Mouse (Mus musculus) splenic B cell, adult 2 months (primary cell): ENCODE data around the gene Dcaf4.
A peak's percentile ranks its signal among the peaks of the same experiment; 100 is the strongest.

Source experiments
- DNase-seq: peaks from one replicate; pipeline ENCODE4 v3.0.0-alpha.2; 2011; ENCODE audit warnings: low read depth, low spot score
- H3K27me3 ChIP-seq: 2 replicates; pipeline ENCODE4 v1.6.1; 2012; ENCODE audit warnings: mild to moderate bottlenecking, low read length, moderate library complexity, mixed read lengths; ENCODE audit not compliant: control insufficient read depth, poor library complexity, insufficient read depth, severe bottlenecking
- H3K36me3 ChIP-seq: 2 replicates; pipeline ENCODE4 v1.6.1; 2012; ENCODE audit warnings: mild to moderate bottlenecking, low read length, moderate library complexity, mixed read lengths; ENCODE audit not compliant: control insufficient read depth, poor library complexity, insufficient read depth, severe bottlenecking

Dcaf4 gene

DNA sequence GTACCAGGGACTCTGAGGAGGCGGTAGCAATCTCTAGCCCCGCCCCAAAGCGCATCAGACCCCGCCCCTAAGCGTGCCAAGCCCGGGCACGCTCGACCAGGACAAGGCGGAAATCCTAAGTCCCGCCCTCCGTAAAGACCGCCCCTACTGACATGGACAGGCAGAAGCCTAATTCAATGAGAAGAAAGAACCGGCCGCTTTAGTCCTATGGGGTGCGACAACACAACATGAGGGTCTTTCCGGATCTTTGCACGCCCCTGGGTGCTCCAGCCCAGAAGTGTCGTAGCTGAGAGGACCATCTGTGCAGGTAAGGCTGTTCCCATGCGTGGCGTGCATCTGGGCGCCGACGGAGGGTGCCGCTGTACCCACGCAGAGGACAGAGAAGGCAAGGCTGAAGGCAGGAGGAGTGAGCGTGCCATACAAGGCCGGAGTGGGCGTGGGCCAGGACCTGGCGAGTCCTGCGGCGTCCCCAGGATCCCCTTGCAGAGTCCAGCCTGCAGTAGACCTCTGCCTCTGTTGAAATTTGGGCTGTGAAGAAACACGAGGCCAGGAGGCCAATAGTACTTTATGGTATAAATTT, at the start of gene Dcaf4:
Gene Dcaf4, plus strand, starts transcription at position 156 of the 580 bp plus-strand sequence.
- DNase-seq: peak; percentile 96
- H3K36me3 ChIP-seq: no peaks in the 10 kb centered on the region
- no peaks in the 10 kb centered on the region for H3K27me3 ChIP-seq

DNA sequence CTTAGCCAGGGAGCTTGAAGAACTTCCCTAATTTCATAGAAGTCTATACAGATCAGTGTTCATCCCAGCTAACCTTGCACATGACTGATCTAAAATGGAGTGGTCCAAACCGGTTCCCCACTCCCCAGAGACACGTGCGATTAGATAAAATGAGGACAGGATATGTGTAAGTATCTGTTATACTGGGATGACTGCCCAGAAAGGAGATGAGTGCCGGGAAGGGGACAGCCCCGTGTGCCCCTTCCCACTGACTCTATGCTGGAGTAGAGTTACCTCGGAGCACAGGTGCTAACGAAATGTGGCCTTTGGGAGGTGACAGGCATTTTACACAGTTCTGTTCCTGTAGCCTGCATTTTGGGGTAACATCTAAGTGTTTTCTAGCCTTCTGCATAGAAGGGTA, 48.5 kb upstream of the Dcaf4 start:
- no peak for DNase-seq
- H3K36me3 ChIP-seq: no peaks in the 10 kb centered on the region
- H3K27me3 ChIP-seq: no peaks in the 10 kb centered on the region

DNA sequence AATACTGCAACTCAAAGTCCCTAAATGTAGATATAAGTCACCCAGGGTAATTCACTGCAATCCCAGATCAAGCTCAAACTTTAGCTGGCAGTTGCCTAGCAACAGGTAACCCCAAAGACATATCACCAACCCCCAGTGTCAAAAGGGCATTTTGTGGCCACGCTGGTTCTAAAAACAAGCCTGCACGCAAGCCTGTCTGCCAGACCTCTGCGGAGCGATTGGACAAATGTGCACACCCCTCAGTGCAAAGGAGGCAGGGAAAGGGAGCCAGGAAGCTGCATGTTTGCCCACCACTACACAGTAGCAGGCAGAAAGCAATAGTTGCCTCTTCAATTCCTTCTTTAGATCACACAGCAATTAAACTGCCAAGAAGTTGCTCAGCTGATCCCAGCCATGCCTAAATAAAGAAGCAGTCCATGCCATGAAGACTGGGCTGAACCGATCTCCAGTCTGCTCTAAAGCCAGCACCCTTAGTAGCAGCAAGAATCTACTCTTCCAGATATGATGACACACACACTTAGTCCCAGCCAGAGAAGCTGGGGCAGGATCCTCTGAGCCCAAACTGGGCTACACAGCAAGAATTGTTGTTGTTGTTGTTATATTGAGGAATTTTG, 46.2 kb upstream of the Dcaf4 start:
- Histone ChIP-seq H3K27me3 (no peaks in the 10 kb centered on the region), H3K36me3 (no peaks in the 10 kb centered on the region)
- DNase-seq: no peak

DNA sequence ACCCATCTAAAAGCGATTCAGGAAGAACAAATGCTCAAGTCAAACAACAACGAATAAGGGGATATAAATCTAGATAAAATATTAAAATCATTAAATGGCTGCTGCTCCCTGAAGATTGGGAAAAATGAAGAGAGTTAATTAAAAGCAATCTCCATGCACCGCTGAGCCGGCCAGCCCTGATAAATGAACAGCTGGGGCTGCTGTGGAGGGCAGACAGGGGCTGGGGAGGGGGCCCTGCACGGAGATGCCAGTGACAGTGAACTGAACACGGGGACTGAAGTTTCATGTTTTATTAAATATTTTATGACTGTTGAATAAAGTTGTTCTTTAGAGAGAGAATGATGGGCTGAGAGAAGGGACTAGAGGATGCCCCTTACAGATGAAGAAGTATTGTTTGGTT, 44.8 kb upstream of the Dcaf4 start:
- DNase-seq: no peak
- H3K36me3 ChIP-seq: no peaks in the 10 kb centered on the region
- no peaks in the 10 kb centered on the region for H3K27me3 ChIP-seq

DNA sequence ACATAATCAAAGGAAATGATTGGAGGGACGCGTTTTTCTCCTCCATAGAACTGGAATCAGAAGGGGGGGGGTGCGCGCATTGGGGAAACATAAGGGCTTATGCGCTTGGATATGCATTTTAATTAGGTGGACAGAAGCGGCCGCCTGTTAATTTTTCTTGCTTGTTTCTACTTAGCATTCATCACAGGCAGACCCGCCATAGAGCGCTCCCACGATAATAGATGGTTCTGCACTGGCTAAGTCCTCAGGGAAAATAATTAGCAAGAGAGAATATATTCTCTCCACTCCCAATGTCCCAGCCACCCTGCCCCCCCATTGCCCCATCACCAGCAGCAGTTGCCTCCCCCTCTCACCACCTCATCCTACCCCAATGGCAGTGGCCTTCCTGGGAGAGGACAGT, 44.0 kb upstream of the Dcaf4 start:
- no peaks in the 10 kb centered on the region for H3K27me3 ChIP-seq
- no peak for DNase-seq
- no peaks in the 10 kb centered on the region for H3K36me3 ChIP-seq

DNA sequence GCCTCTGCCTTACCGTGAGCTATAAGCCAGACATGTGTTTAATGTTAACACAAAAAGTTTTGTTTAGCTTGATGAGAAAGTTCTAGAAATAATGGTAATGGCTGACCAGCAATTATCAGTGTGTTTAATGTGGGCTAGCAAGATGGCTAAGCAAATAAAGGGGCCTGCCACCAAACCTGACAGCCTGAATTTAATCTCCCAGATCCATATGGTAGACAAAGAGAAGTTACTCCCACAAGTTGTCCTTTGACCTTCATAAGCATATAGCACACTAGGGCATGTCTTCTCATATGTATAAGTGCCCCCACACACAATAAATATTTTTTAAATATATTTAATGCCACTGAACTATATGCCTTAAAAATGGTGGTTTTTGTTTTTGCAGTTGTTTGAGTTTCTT, 41.1 kb upstream of the Dcaf4 start:
- no peak for DNase-seq
- H3K36me3 ChIP-seq: no peaks in the 10 kb centered on the region
- no peaks in the 10 kb centered on the region for H3K27me3 ChIP-seq

DNA sequence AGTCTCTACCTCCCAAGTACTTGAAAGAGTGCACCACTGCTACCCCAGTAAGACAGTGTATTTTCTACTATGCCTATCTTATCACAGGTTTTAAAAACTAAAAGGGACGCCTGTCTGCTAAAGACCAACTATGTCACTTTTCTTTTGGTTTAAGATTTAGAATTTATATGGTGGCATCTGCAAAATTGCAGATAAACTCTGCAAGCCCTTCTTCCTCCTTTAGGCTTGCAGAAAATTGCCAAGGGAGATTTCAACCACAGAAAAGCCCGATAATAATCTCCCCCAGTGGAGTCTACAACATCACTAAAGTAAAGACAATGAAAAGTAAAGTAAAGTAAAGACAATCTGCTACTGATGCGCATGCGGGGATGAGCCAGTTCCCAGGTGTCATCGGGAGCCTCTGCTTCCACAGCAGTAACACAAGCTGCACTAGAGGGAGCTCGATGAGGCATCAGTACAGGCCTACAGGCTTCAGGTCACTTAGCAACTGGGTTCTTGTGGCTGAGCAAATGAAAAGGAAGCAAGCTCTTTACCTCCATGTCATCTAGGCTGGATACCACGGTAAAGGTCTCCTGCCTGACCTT, 40.4 kb upstream of the Dcaf4 start:
- no peaks in the 10 kb centered on the region for H3K36me3 ChIP-seq
- H3K27me3 ChIP-seq: no peaks in the 10 kb centered on the region; the same call in 1 of the 2 replicates
- DNase-seq: no peak

DNA sequence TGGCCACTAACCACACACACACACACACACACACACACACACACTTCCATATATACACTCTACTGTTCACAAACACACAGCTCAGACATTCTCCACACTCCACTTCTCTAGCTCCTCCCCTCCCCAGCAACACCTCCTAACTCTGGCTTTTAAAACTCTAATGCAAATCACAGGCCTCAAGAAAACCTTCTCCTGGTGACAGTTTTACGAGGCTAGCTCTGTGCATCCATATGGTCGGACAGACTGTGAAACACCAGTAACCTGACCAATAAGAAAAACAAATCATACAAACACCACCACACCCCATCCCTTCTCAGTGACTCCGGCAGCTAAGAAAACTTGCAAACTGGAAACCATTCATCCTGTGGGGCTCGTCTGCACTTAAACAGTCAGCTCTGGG, 38.8 kb upstream of the Dcaf4 start:
- Histone ChIP-seq H3K36me3 (no peaks in the 10 kb centered on the region), H3K27me3 (peaks cover 2% of the 10 kb centered on the region; the same call in 1 of the 2 replicates)
- no peak for DNase-seq

DNA sequence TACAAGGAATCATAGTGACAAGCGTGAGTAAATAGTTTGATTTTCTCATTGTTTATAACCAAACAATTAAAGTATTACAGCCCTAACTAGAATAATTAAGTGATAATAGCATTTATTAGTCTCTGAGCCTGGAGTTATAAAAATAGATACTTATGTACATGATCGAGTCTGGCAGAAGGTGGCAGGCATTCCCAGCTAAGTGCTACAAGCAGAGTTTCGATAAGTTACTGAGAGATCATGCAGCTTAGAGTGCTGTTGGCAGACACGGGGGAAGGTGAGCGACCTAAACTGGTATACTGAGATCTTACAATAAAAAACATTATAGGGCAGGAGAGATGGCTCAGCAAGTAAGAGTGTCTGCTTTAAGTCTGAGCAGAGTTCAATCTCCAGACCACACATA, 36.6 kb upstream of the Dcaf4 start:
- Histone ChIP-seq H3K27me3 (peaks cover 7% of the 10 kb centered on the region; the same call in 1 of the 2 replicates), H3K36me3 (no peaks in the 10 kb centered on the region)
- DNase-seq: no peak

DNA sequence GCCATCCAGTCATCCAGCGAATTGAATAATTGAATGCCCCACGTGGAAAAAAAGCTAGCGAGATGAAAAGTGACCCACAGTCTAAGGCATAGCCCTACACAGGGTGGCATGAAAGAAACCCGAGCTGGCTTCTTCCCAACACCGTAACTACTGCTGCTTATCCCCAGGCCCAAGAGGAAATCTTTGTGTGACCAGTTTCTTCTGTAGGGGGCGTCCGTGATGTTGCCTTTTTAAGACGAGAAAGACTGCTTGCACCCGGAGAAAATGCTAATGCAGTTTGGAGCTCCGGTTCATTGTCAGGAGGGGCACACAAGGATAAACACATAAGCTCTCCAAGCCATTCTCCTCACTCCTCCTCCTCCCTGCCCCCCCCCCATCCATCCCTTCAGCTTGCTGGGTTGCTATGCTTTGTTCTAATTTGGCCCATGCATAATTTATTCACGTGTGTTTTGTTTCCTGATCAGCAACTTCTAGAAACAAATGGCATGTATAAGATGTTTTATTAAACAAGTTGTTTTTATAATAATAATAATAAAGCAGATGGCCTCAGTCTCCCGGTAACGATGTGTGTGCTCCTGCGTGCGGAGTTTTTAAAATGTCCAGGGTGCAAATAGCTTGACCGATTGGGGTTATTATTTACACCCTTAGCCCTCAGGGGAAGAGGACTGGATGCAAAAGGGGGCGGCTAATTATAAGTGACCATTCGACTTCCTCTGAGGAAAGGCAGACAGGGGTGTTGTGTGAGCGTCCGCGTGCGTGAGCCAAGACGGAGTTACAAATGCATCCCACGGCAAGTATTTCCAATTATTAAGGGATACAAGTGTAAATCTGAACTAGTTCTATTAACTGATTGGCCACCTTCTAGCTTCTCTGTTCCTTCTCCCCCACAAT, 35.2 kb upstream of the Dcaf4 start:
- DNase-seq: peak; percentile 19
- H3K27me3 ChIP-seq: peaks cover 7% of the 10 kb centered on the region; the same call in 1 of the 2 replicates
- no peaks in the 10 kb centered on the region for H3K36me3 ChIP-seq

DNA sequence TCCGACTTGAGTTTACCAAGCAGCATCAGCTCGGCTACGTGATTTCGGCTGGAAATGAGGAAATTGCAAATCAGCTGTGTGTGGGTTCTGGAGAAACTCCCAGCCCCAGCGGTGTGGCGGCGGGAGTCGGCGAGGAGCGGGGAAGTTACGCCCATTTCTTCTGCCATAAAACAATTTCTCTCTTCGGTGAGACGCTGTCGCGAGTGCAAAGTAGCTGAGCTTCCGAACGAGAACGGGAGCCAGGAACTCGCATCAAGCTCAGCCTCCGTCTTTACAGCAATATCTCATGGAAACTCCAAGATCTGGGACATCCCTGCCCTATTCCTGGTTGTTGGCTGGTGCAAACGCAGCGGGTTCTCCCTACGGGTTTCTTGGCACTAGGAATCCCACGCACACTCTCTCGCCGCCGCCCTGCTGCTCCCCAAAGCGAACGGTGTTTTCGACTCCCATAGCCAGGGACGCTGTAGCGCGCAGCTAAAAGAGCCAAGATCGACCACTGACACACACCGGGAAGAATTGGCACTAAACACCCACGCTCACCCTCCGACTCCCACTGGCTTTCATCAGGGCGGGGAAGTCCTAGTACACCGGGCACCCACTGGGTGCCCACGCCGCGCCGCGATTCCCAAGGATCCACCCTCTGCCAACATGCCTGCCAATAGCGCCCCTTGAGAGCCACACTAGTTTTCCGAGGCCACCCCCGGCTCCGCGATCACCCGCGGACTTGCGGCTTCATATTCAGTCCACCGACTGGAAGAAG, 34.2 kb upstream of the Dcaf4 start:
- peak; percentile 35 for DNase-seq

DNA sequence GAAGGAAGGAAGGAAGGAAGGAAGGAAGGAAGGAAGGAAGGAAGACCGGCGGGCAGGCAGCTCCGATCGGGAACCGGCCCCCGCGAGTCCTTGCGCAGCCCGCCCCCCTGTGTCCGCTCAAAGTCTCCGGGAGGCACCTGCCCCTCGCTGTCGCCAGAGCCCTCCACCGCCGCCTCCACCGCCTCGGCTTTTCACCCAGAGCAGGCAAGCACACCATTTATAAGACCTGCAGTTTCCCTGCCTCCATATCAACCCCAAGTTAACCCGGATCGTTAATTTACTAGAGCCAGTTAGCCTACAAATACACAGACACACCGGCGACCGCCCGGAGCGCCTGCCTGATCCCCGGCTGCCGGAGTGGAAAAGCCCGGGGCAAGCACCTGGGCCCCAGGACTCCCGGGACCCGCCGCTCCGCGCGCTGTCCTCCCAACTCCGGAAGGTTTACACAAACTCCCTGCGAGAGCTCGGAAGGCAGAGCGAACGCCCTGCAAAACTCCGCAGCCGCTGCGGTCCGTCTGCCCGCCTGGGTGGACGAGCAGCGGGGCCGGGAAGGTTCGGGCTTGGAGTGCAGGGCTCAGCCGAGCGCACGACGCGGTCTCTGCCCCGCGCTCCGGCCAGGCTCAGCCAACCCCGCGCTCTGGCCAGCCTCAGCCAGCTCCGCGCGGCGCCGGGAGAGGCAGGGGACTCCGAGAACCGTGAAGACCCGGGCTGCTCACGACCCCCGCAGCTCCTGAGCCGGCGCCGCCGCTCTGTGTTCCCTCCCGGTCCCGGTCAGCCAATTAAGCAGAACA, 33.4 kb upstream of the Dcaf4 start:
- Histone ChIP-seq H3K36me3 (no peaks in the 10 kb centered on the region), H3K27me3 (peaks cover 7% of the 10 kb centered on the region; the same call in 1 of the 2 replicates)
- peak; percentile 36 for DNase-seq

More for the DNA sequence above, 34.2 kb upstream of the Dcaf4 start:
- H3K36me3 ChIP-seq: no peaks in the 10 kb centered on the region
- H3K27me3 ChIP-seq: peaks cover 7% of the 10 kb centered on the region; the same call in 1 of the 2 replicates

DNA sequence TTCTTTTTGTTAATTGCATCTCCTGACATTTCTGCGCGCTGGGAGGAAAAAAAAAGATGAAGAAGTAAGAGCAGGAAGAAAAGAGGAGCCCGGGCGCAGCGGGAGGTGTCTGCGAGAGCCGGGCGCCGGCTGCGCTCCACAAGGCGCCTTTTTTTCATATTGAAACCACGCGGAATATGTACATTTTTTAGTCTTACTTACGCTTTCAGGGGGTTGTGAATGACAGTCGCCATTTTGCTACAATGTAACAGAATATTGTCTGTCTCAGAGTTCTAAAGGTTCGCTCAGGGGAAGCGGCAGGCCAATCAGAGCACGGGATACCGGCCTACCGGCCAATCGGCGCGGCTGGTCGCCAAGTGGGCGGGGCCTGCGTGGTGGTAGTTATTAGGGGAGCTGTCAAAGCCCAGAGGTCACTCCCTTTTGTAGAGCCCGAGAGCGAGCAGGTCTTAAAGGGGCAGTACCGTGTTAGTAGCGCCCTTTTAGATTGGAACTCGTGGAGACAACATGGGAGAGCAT, 32.7 kb upstream of the Dcaf4 start, which contains the start of gene Dpf3:
Gene Dpf3, minus strand, starts transcription at position 241 of the 516 bp plus-strand sequence.
- DNase-seq: peak; percentile 93
- H3K36me3 ChIP-seq: no peaks in the 10 kb centered on the region
- H3K27me3 ChIP-seq: peaks cover 7% of the 10 kb centered on the region; the same call in 1 of the 2 replicates
